Mouse (Mus musculus): ENCODE results near the gene St3gal2.

GRCm38 (mm10) chr8:110929066-110929465 lies 9.3 kb downstream of the St3gal2 start:
- TF ChIP-seq CTCF (IDR thresholded peaks at IDR 0.05; ENCODE audit: low read depth) = no peak
- TF ChIP-seq EP300 (optimal IDR thresholded peaks at IDR 0.05) = no peak

Data from stomach, postnatal 0 days (tissue).